Mouse (Mus musculus) testis, adult 2 months (tissue): Measurements from ENCODE around the gene Hoxa13.

Source experiments
- CTCF ChIP-seq: fragments of 200-500 bp; IDR thresholded peaks from 2 replicates; pipeline ENCODE4 v1.5.1; 2012; ENCODE audit warnings: low read depth, mild to moderate bottlenecking, inconsistent platforms, low read length, moderate library complexity; ENCODE audit not compliant: control insufficient read depth, insufficient read depth, insufficient replicate concordance
- POLR2A ChIP-seq: fragments of 200-500 bp; IDR thresholded peaks from 2 replicates; pipeline ENCODE4 v1.6.1; 2012; ENCODE audit warnings: low read depth, mild to moderate bottlenecking, inconsistent platforms, low read length, moderate library complexity; ENCODE audit not compliant: control insufficient read depth

DNA sequence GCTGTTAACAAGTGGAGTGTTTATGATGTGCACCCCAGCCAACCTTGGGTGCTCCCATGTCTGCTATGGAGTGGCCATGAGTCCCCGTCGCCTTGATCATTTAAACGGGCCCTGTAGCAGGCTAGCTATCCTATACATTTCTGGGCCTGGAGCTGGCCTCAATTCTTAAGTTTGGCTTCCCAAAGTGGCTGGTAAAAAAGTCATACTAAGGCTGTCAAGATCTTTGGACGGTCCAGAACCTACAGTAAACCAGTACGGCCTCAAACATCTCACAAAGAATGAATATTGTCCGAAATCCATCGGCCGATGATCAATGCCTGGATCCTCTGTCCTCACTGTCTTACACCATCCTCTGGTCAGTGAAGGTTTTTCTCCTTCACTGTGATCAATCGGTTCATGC lies 25.4 kb downstream of the Hoxa13 start:
- TF ChIP-seq CTCF (no peak), POLR2A (no peak)
